Mouse (Mus musculus): ENCODE measurements around the gene Szt2. TPM values are rescaled to one million over a fixed set of nuclear protein-coding genes. Genes with fewer than 3 reads are reported as not detected.

Gene Szt2
- total and polyA plus RNA-seq, 3 experiments, result 3.2 to 18.9 (median 7.4) TPM

- Histone ChIP-seq H3K36me3 (replicated peaks in 1 of 2; ENCODE audit: control insufficient read depth in 1 of 2, insufficient read depth in 1 of 2, low read length in 1 of 2) (peaks cover 97 to 100% of the 10 kb centered on the region in 2 experiments), H3K9ac (ENCODE audit: insufficient read depth, low read depth) (no peak overlapping the region), H3K9me3 (replicated peaks; ENCODE audit: low read length) (no peaks in the 10 kb centered on the region), H3K27me3 (replicated peaks) (no peaks in the 10 kb centered on the region), H3K4me3 (replicated peaks in 1 of 3; ENCODE audit: low read depth in 2 of 3, low read length in 2 of 3, poor library complexity in 1 of 3) (peak overlapping the region in 1 of 3 experiments; percentile 0), H3K27ac (ENCODE audit: insufficient read depth, low read depth) (no peak overlapping the region), H3K79me2 (replicated peaks; ENCODE audit: control insufficient read depth, extremely low read depth, insufficient read depth, poor library complexity, severe bottlenecking) (no peaks in the 10 kb centered on the region), H3K4me2 (ENCODE audit: insufficient read depth, low read depth, poor library complexity, severe bottlenecking) (no peak overlapping the region), H3K4me1 (ENCODE audit: control insufficient read depth in 1 of 2, insufficient read depth in 2 of 2) (peaks cover 4 to 13% of the 10 kb centered on the region in 2 experiments)
- no peak for DNase-seq (ENCODE audit: extremely low read depth)
- in situ Hi-C loops (cut with MboI; ENCODE audit: low pct_ligation_motif_present, low pct_unique_long_range_greater_than_20kb, low sequenced_read_pairs) (no loop called here), dilution Hi-C loops (cut with MboI; ENCODE audit: extremely low pct_ligation_motif_present, extremely low pct_unique_long_range_greater_than_20kb, low sequenced_read_pairs) (no loop called here)
- TF ChIP-seq MAX (IDR thresholded peaks at IDR 0.05; ENCODE audit: low read length), result no peak
- TF ChIP-seq JUN (IDR thresholded peaks at IDR 0.05; ENCODE audit: insufficient read depth, low read depth, low read length), result no peak
- TF ChIP-seq POLR2A (IDR thresholded peaks at IDR 0.05; ENCODE audit: low read depth, low read length), result no peak
- TF ChIP-seq PAX5 (IDR thresholded peaks at IDR 0.05; ENCODE audit: low read length), result no peak
- TF ChIP-seq ZMIZ1 (IDR thresholded peaks at IDR 0.05; ENCODE audit: low read depth, low read length), result no peak
- no peak for TF ChIP-seq USF1 (IDR thresholded peaks at IDR 0.05; ENCODE audit: low read depth, low read length)
- no peak for TF ChIP-seq SMC3 (IDR thresholded peaks at IDR 0.05; ENCODE audit: low read depth, low read length)
- TF ChIP-seq IRF4 (IDR thresholded peaks at IDR 0.05; ENCODE audit: low read depth, low read length), result no peak
- no peak for TF ChIP-seq ELF1 (IDR thresholded peaks at IDR 0.05; ENCODE audit: low read depth, low read length)
- no peak for TF ChIP-seq SIN3A (IDR thresholded peaks at IDR 0.05; ENCODE audit: low read length)
- no peak for TF ChIP-seq MXI1 (IDR thresholded peaks at IDR 0.05; ENCODE audit: low read depth, low read length)
- TF ChIP-seq ZC3H11A (IDR thresholded peaks at IDR 0.05; ENCODE audit: low read depth, low read length), result no peak
- no peak for TF ChIP-seq MEF2A (IDR thresholded peaks at IDR 0.05; ENCODE audit: borderline replicate concordance, low read depth, low read length)
- no peak for TF ChIP-seq ZNF384 (IDR thresholded peaks at IDR 0.05; ENCODE audit: low read depth, low read length)
- no peak for TF ChIP-seq NELFE (IDR thresholded peaks at IDR 0.05; ENCODE audit: low read depth, low read length)
- TF ChIP-seq POLR2AphosphoS2 (IDR thresholded peaks at IDR 0.05; ENCODE audit: low read depth, low read length), result no peak
These were observed 18.9 kb downstream of the Szt2 start for GRCm38 (mm10) chr4:118390146-118390545.

- H3K27ac ChIP-seq (ENCODE audit: insufficient read depth, low read depth), result no peak overlapping the region
- in situ Hi-C loops (cut with MboI; ENCODE audit: low pct_ligation_motif_present, low pct_unique_long_range_greater_than_20kb, low sequenced_read_pairs) (no loop called here), dilution Hi-C loops (cut with MboI; ENCODE audit: extremely low pct_ligation_motif_present, extremely low pct_unique_long_range_greater_than_20kb, low sequenced_read_pairs) (no loop called here)
- H3K79me2 ChIP-seq (replicated peaks; ENCODE audit: control insufficient read depth, extremely low read depth, insufficient read depth, poor library complexity, severe bottlenecking), result no peaks in the 10 kb centered on the region
- DNase-seq (ENCODE audit: extremely low read depth), result no peak
- H3K9me3 ChIP-seq (replicated peaks; ENCODE audit: low read length), result no peaks in the 10 kb centered on the region
- no peak overlapping the region for H3K4me2 ChIP-seq (ENCODE audit: insufficient read depth, low read depth, poor library complexity, severe bottlenecking)
- no peak overlapping the region for H3K9ac ChIP-seq (ENCODE audit: insufficient read depth, low read depth)
- H3K27me3 ChIP-seq (replicated peaks), result no peaks in the 10 kb centered on the region
- no peak overlapping the region for H3K4me3 ChIP-seq (replicated peaks in 1 of 3; ENCODE audit: low read depth in 2 of 3, low read length in 2 of 3, poor library complexity in 1 of 3)
- H3K4me1 ChIP-seq (ENCODE audit: control insufficient read depth in 1 of 2, insufficient read depth in 2 of 2), result peaks cover 13 to 41% of the 10 kb centered on the region in 2 experiments
- no peak for TF ChIP-seq SMC3 (IDR thresholded peaks at IDR 0.05; ENCODE audit: low read depth, low read length)
- TF ChIP-seq ZKSCAN1 (IDR thresholded peaks at IDR 0.05; ENCODE audit: borderline replicate concordance, low read depth, low read length), result no peak
- H3K36me3 ChIP-seq (replicated peaks in 1 of 2; ENCODE audit: control insufficient read depth in 1 of 2, insufficient read depth in 1 of 2, low read length in 1 of 2), result peaks cover 98 to 100% of the 10 kb centered on the region in 2 experiments
These were observed 21.8 kb downstream of the Szt2 start for GRCm38 (mm10) chr4:118387316-118387715.
